Mouse (Mus musculus) neural tube, embryonic 12.5 days (tissue): ENCODE results near the gene Duxbl2. TPM values are rescaled to one million over a fixed set of nuclear protein-coding genes. Genes with fewer than 3 reads are reported as not detected.
"Not testable (repeated sequence)": the region's sequence is repeated elsewhere in the genome, so short reads cannot be mapped to it uniquely, and the experiment has no call there.

ENCODE experiments used
- ATAC-seq: fragments of 200-750 bp; cut with Nextera tagmentation; 2 replicates; pipeline ENCODE4 v1.8.0; 2017; ENCODE audit warnings: low read depth, mild to moderate bottlenecking, moderate TSS enrichment, moderate library complexity; ENCODE audit not compliant: low FRiP score
- H3K27ac ChIP-seq: fragments of 300-500 bp; sonication (generic); 2 replicates; pipeline ENCODE4 v1.5.1; 2016
- H3K27me3 ChIP-seq: fragments of 300-500 bp; sonication (generic); replicated peaks from 2 replicates; pipeline ENCODE4 v1.6.1; 2016; ENCODE audit warnings: mild to moderate bottlenecking
- H3K36me3 ChIP-seq: fragments of 300-500 bp; sonication (generic); 2 replicates; pipeline ENCODE4 v1.6.1; 2016; ENCODE audit warnings: mild to moderate bottlenecking
- H3K4me1 ChIP-seq: fragments of 300-500 bp; sonication (generic); 2 replicates; pipeline ENCODE4 v1.6.1; 2016
- H3K4me2 ChIP-seq: fragments of 300-500 bp; sonication (generic); replicated peaks from 2 replicates; pipeline ENCODE4 v1.6.1; 2016; ENCODE audit warnings: mild to moderate bottlenecking
- H3K4me3 ChIP-seq: fragments of 300-500 bp; sonication (generic); 2 replicates; pipeline ENCODE4 v1.5.1; 2016
- H3K9ac ChIP-seq: fragments of 300-500 bp; sonication (generic); 2 replicates; pipeline ENCODE4 v1.6.1; 2016; ENCODE audit warnings: mild to moderate bottlenecking
- H3K9me3 ChIP-seq: fragments of 300-500 bp; sonication (generic); 2 replicates; pipeline ENCODE4 v1.6.1; 2016; ENCODE audit warnings: mild to moderate bottlenecking
- WGBS: fragments of 180-500 bp; shearing (Covaris S2); methylation state at CpG from one replicate; pipeline ENCODE4 v1.1.7; 2016; 5-methylcytosine and 5-hydroxymethylcytosine counted together
- polyA plus RNA-seq: library from polyadenylated mRNA; unstranded; fragments of >200 nt; fragmentation: Nextera tagmentation; extraction: Ambion mirVana; gene quantifications from 2 replicates; pipeline ENCODE4 v1.2.1, GENCODE M21; 2016

Gene Duxbl2
- polyA plus RNA-seq, 1 experiment from 2014 or later = 1.6 TPM

DNA sequence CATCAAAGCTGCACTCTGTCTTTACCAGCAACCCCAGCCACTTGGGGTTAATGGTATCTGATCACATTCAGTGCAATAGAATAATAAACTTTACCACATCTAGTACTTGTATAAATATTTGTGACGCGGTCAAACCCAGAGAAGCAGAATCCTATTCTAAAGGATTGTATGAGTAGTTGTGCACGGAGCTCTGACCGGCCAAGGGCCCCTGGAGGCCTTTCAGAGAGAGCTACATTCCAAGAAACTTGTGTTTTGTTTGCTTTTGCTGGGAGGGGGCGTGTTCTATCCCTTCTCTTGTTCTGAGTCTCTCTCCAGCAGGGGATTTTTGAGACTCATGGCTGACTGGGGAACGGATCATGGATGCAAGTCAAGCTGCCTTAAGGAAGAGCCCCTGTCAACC lies 56.9 kb downstream of the Duxbl2 start:
- not testable (repeated sequence) for ATAC-seq, H3K4me2 ChIP-seq, H3K4me3 ChIP-seq, H3K9ac ChIP-seq, H3K36me3 ChIP-seq, H3K27ac ChIP-seq, H3K9me3 ChIP-seq, H3K4me1 ChIP-seq, H3K27me3 ChIP-seq
- WGBS = no CpG with 5 or more reads among the region's 6 CpGs

Other genes starting within 250 kb of the Duxbl2 start
- gene Plac9a, start 215.2 kb upstream of the Duxbl2 start, polyA plus RNA-seq = not detected in 2 replicates
- gene Tmem254a, start 190.7 kb upstream of the Duxbl2 start, polyA plus RNA-seq = 2.1 and 3.2 TPM in 2 replicates
- not detected in 2 replicates for gene Cphx1, start 180.0 kb upstream of the Duxbl2 start, polyA plus RNA-seq
- 5.4 and 6.1 TPM in 2 replicates for gene Duxbl1, start 139.8 kb upstream of the Duxbl2 start, polyA plus RNA-seq
- 0.64 and 2.6 TPM in 2 replicates for gene Gm9780, start 75.6 kb upstream of the Duxbl2 start, polyA plus RNA-seq
- gene Tmem254c, start 51.0 kb upstream of the Duxbl2 start, polyA plus RNA-seq = 17.6 and 19.4 TPM in 2 replicates
- not detected in 2 replicates for gene Cphx2, start 36.8 kb upstream of the Duxbl2 start, polyA plus RNA-seq
- gene Cphx3, start 36.1 kb upstream of the Duxbl2 start, polyA plus RNA-seq = not detected in 2 replicates
- 1.1 and 2.4 TPM in 2 replicates for gene Plac9b, start 64.1 kb downstream of the Duxbl2 start, polyA plus RNA-seq
- 19.0 and 21.4 TPM in 2 replicates for gene Tmem254b, start 88.7 kb downstream of the Duxbl2 start, polyA plus RNA-seq
- 2.3 and 4.4 TPM in 2 replicates for gene Duxbl3, start 139.6 kb downstream of the Duxbl2 start, polyA plus RNA-seq